Mouse (Mus musculus) heart, adult 2 months (tissue): ENCODE data around the gene Trim41.

Experiments
- CTCF ChIP-seq: fragments of 200-600 bp; IDR thresholded peaks from 2 replicates; pipeline ENCODE4 v1.8.1; 2022; ENCODE audit warnings: antibody characterized with exemption, mild to moderate bottlenecking, moderate library complexity
- EP300 ChIP-seq: fragments of 200-500 bp; IDR thresholded peaks from 2 replicates; pipeline ENCODE4 v1.6.1; 2011; ENCODE audit warnings: low read depth, low read length, control low read depth; ENCODE audit not compliant: insufficient read depth
- POLR2A ChIP-seq: fragments of 200-500 bp; IDR thresholded peaks from 2 replicates; pipeline ENCODE4 v1.6.1; 2011; ENCODE audit warnings: mild to moderate bottlenecking, low read depth, low read length, control low read depth; ENCODE audit not compliant: insufficient read depth

GRCm38 (mm10) chr11:48807563-48808303 is 9.4 kb downstream of the Trim41 start:
- no peak for TF ChIP-seq EP300
- no peak for TF ChIP-seq CTCF
- no peak for TF ChIP-seq POLR2A
